Mouse (Mus musculus) embryonic facial prominence, embryonic 14.5 days (tissue): ENCODE data around the gene Gm20441. TPM values are rescaled to one million over a fixed set of nuclear protein-coding genes. Genes with fewer than 3 reads are reported as not detected.

Experiments
- ATAC-seq: fragments of 200-750 bp; cut with Nextera tagmentation; 2 replicates; pipeline ENCODE4 v1.8.0; 2017; ENCODE audit warnings: low read depth, moderate number of reproducible peaks, moderate TSS enrichment
- DNase-seq: peaks from one replicate; pipeline ENCODE4 v3.0.0-alpha.2; 2015; ENCODE audit warnings: low spot score
- H3K27ac ChIP-seq: fragments of 300-500 bp; sonication (generic); replicated peaks from 2 replicates; pipeline ENCODE4 v1.5.1; 2014; ENCODE audit warnings: low read depth, mild to moderate bottlenecking, low read length, moderate library complexity
- H3K27me3 ChIP-seq: fragments of 300-500 bp; sonication (generic); replicated peaks from 2 replicates; pipeline ENCODE4 v1.6.1; 2014; ENCODE audit warnings: low read length; ENCODE audit not compliant: control insufficient read depth, insufficient read depth
- H3K36me3 ChIP-seq: fragments of 300-500 bp; sonication (generic); 2 replicates; pipeline ENCODE4 v1.6.1; 2014; ENCODE audit warnings: low read length, mixed read lengths; ENCODE audit not compliant: control insufficient read depth, insufficient read depth
- H3K4me1 ChIP-seq: fragments of 300-500 bp; sonication (generic); 2 replicates; pipeline ENCODE4 v1.6.1; 2014; ENCODE audit warnings: antibody characterized with exemption, low read length; ENCODE audit not compliant: control insufficient read depth, insufficient read depth
- H3K4me2 ChIP-seq: fragments of 300-500 bp; sonication (generic); 2 replicates; pipeline ENCODE4 v1.6.1; 2014; ENCODE audit warnings: low read depth, mild to moderate bottlenecking, low read length, moderate library complexity, mixed read lengths
- H3K4me3 ChIP-seq: fragments of 300-500 bp; sonication (generic); 2 replicates; pipeline ENCODE4 v1.5.1; 2014; ENCODE audit warnings: low read depth, mild to moderate bottlenecking, low read length
- H3K9ac ChIP-seq: fragments of 300-500 bp; sonication (generic); 2 replicates; pipeline ENCODE4 v1.6.1; 2014; ENCODE audit warnings: low read depth, mild to moderate bottlenecking, low read length, moderate library complexity, mixed read lengths
- H3K9me3 ChIP-seq: fragments of 300-500 bp; sonication (generic); 2 replicates; pipeline ENCODE4 v1.6.1; 2016; ENCODE audit warnings: low read length; ENCODE audit not compliant: control insufficient read depth
- WGBS: fragments of 180-500 bp; shearing (Covaris S2); extraction: QIAGEN DNeasy Blood & Tissue Kit; methylation state at CpG from one replicate; pipeline ENCODE4 v1.1.7; 2014; 5-methylcytosine and 5-hydroxymethylcytosine counted together
- polyA plus RNA-seq: library from polyadenylated mRNA; unstranded; fragments of >200 nt; fragmentation: Nextera tagmentation; extraction: Ambion mirVana; gene quantifications from 2 replicates; pipeline ENCODE4 v1.2.1, GENCODE M21; 2014

Gene Gm20441
- polyA plus RNA-seq, 1 experiment from 2014 or later: not detected

DNA sequence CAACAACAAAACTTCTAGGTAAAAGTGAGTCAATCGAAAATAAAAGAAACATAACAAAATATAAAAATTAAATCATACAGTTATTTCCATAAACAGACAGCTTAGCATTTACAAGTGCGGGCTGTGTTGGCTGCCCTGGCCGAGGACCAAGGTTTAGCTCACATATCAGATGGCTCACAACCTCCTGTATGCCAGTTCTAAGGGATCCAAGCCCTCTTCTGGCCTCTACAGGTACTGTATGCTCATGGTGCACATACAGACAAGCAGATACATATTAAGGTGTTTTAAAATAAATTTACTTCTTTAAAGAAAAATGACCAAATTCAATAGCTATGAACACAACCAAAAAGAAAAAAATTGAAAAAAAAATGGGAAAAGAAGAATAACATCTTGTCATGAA is 20.4 kb downstream of the Gm20441 start:
- Histone ChIP-seq H3K9ac (no peak overlapping the region), H3K36me3 (peaks cover 18% of the 10 kb centered on the region), H3K4me1 (peaks cover 7% of the 10 kb centered on the region; the same call in 1 of the 2 replicates), H3K27me3 (no peaks in the 10 kb centered on the region), H3K4me3 (no peak overlapping the region), H3K9me3 (no peaks in the 10 kb centered on the region), H3K4me2 (no peak overlapping the region), H3K27ac (no peak overlapping the region)
- DNase-seq (no peak), ATAC-seq (no peak)
- WGBS: 94% methylated on average over 3 of the region's 3 CpGs

DNA sequence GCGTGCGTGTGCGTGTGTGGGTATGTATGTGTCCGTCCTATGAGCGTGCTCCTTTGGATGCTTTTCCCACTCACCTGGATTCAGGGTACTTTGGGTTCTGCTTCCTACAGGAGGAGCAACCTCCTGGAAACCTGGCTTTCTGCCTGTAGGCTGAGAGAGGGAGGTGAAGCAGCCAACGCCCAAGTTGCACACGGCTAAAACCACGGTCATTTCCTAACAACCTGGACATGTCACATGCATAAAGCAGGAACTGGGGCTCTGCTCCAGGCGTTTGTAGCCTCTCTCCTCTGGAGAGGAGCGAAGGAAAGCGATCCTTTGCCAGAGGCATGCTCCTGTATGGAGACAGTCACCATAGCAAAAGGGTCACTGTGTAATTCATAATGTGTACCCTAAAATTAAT is 24.0 kb downstream of the Gm20441 start:
- Histone ChIP-seq H3K27me3 (no peaks in the 10 kb centered on the region), H3K9ac (no peak overlapping the region), H3K4me3 (no peak overlapping the region), H3K4me2 (no peak overlapping the region), H3K27ac (no peak overlapping the region), H3K9me3 (no peaks in the 10 kb centered on the region), H3K36me3 (peaks cover 52% of the 10 kb centered on the region), H3K4me1 (no peaks in the 10 kb centered on the region)
- no peak for DNase-seq
- 92% methylated on average over 11 of the region's 11 CpGs for WGBS
- ATAC-seq: no peak

DNA sequence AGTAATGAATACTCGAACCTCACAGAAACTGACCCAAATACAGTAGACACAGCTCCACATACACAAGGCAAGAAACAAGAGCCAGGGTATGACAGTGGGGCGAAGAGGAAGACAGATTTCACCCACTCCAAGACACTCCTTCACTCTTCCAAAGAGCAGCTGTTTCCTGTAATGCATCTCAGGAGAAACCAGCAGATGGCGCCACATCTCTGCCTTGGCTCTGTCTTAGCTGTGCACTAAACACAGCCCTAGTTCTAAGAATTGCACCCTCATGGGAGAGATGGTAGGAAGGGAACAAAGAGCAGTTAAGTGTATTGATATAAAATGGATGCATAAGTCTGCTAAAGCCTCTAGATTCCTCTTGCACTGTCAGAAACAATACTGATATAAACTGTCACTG is 36.7 kb downstream of the Gm20441 start:
- no peaks in the 10 kb centered on the region for H3K9me3 ChIP-seq
- H3K4me3 ChIP-seq: no peak overlapping the region
- WGBS: 48% methylated on average over 3 of the region's 3 CpGs
- H3K27me3 ChIP-seq: no peaks in the 10 kb centered on the region
- H3K4me1 ChIP-seq: no peaks in the 10 kb centered on the region
- DNase-seq: peak; percentile 85
- peak; percentile 92 for ATAC-seq
- H3K27ac ChIP-seq: no peak overlapping the region
- no peak overlapping the region for H3K4me2 ChIP-seq
- H3K9ac ChIP-seq: no peak overlapping the region
- peaks cover 72% of the 10 kb centered on the region for H3K36me3 ChIP-seq

DNA sequence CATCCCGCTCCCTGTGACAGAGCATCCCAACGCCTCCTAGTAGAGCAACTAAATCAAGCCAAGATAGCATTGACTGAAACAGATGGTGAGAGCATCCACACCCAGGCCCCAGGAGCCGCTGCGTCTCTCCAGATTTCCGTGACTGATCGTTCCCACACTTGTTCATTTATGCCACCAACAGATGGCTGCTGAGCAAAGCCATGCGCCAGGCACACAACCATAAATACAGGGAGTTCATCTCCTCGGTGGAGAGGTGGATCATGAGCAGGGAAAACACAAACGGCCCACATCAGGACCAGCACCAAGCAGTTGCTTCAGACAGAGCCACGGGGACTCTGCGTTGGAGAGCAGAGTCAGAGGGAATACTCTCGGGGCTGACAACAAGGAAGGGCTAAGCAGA is 37.4 kb downstream of the Gm20441 start:
- H3K4me3 ChIP-seq: no peak overlapping the region
- DNase-seq (peak; percentile 11), ATAC-seq (no peak)
- WGBS: 85% methylated on average over 12 of the region's 12 CpGs
- no peak overlapping the region for H3K4me2 ChIP-seq
- no peak overlapping the region for H3K9ac ChIP-seq
- no peaks in the 10 kb centered on the region for H3K9me3 ChIP-seq
- peaks cover 75% of the 10 kb centered on the region for H3K36me3 ChIP-seq
- H3K4me1 ChIP-seq: no peaks in the 10 kb centered on the region
- H3K27ac ChIP-seq: no peak overlapping the region
- H3K27me3 ChIP-seq: no peaks in the 10 kb centered on the region

DNA sequence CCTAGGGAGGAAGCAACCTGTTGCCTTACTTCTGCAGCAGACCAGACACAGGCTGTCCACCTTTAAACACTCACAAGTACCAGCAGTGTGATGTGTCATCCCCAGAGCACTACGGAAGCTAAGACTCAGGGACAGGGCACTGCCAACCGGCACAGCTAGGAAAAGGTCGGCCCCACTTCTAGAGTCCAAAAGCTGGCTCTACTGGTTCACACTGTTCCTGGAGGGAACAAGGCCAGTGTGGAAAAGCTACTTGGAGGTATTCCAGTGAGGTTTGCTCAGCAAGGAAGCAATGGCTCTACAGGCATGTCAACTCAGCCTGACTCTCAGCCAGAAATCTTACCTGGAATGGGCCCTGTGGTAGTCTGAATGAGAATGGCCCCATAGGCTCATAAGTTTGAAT is 39.9 kb downstream of the Gm20441 start:
- H3K36me3 ChIP-seq: peaks cover 78% of the 10 kb centered on the region
- no peak overlapping the region for H3K9ac ChIP-seq
- no peak overlapping the region for H3K27ac ChIP-seq
- no peaks in the 10 kb centered on the region for H3K27me3 ChIP-seq
- no peak overlapping the region for H3K4me2 ChIP-seq
- no peak overlapping the region for H3K4me3 ChIP-seq
- ATAC-seq (no peak), DNase-seq (no peak)
- H3K4me1 ChIP-seq: no peaks in the 10 kb centered on the region
- 95% methylated on average over 3 of the region's 3 CpGs for WGBS
- H3K9me3 ChIP-seq: no peaks in the 10 kb centered on the region

DNA sequence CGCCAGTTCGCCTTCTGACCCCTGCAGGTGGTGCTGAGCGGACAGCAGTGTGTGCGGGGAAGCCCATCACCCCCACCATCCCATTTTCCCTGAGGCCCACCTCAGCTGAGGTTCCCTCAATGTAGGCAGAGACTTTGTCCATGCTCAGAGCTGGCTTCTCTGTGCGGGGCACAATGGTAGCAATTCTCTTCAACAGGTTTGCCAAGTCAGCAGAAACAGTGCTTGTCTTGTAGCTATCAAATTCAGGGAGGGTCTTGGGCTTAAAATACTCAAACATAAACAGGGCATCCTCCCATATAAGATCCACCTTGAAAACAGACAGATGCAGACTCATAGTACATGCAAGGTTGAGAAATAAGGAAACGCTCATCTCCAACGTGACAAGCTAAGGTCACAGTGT is 55.3 kb downstream of the Gm20441 start:
- H3K4me1 ChIP-seq: no peaks in the 10 kb centered on the region

More for the DNA sequence above, 55.3 kb downstream of the Gm20441 start:
- 94% methylated on average over 7 of the region's 7 CpGs for WGBS
- H3K9ac ChIP-seq: no peak overlapping the region
- no peak for ATAC-seq
- no peak for DNase-seq
- H3K36me3 ChIP-seq: peaks cover 91% of the 10 kb centered on the region
- no peak overlapping the region for H3K4me2 ChIP-seq
- H3K27ac ChIP-seq: no peak overlapping the region
- no peaks in the 10 kb centered on the region for H3K9me3 ChIP-seq
- H3K27me3 ChIP-seq: no peaks in the 10 kb centered on the region
- H3K4me3 ChIP-seq: no peak overlapping the region

Other genes with a start within 250 kb of the Gm20441 start
- 5.7 and 7.9 TPM in 2 replicates for gene Lrrc75b, start 220.6 kb downstream of the Gm20441 start, polyA plus RNA-seq
- 0.39 and 1.4 TPM in 2 replicates for gene Ggt1, start 219.3 kb downstream of the Gm20441 start, polyA plus RNA-seq
- 3.1 and 3.9 TPM in 2 replicates for gene Ggt5, start 191.6 kb downstream of the Gm20441 start, polyA plus RNA-seq
- 7.1 and 7.4 TPM in 2 replicates for gene Susd2, start 136.9 kb downstream of the Gm20441 start, polyA plus RNA-seq
- 23.5 and 36.0 TPM in 2 replicates for gene Cabin1, start 16.6 kb downstream of the Gm20441 start, polyA plus RNA-seq
- 60.7 and 65.7 TPM in 2 replicates for gene Ddt, start 7.5 kb downstream of the Gm20441 start, polyA plus RNA-seq
- 19.9 and 22.5 TPM in 2 replicates for gene Gstt3, start 460 bp upstream of the Gm20441 start, polyA plus RNA-seq
- gene Gstt1, start 17.6 kb upstream of the Gm20441 start, polyA plus RNA-seq: 16.0 and 18.4 TPM in 2 replicates
- gene Gstt4, start 41.6 kb upstream of the Gm20441 start, polyA plus RNA-seq: not detected in 2 replicates
- 9.7 and 12.9 TPM in 2 replicates for gene Gstt2, start 56.5 kb upstream of the Gm20441 start, polyA plus RNA-seq
- gene Mif, start 79.3 kb upstream of the Gm20441 start, polyA plus RNA-seq: 1,291 and 1,408 TPM in 2 replicates
- gene Derl3, start 112.5 kb upstream of the Gm20441 start, polyA plus RNA-seq: 1.9 and 2.1 TPM in 2 replicates
- 150 and 173 TPM in 2 replicates for gene Smarcb1, start 140.7 kb upstream of the Gm20441 start, polyA plus RNA-seq
- gene Chchd10, start 152.2 kb upstream of the Gm20441 start, polyA plus RNA-seq: 28.3 and 53.3 TPM in 2 replicates
- 53.6 and 72.3 TPM in 2 replicates for gene Mmp11, start 155.5 kb upstream of the Gm20441 start, polyA plus RNA-seq
- gene Gm867, start 159.7 kb upstream of the Gm20441 start, polyA plus RNA-seq: 0.24 TPM in 1 of 2 replicates, not detected in the other
- gene Vpreb3, start 162.1 kb upstream of the Gm20441 start, polyA plus RNA-seq: 1.1 and 1.4 TPM in 2 replicates
- 0.07 and 0.17 TPM in 2 replicates for gene Gm5134, start 173.6 kb upstream of the Gm20441 start, polyA plus RNA-seq